15 mouse cellular contexts compared by ENCODE assay signal in the genomic region with DNA sequence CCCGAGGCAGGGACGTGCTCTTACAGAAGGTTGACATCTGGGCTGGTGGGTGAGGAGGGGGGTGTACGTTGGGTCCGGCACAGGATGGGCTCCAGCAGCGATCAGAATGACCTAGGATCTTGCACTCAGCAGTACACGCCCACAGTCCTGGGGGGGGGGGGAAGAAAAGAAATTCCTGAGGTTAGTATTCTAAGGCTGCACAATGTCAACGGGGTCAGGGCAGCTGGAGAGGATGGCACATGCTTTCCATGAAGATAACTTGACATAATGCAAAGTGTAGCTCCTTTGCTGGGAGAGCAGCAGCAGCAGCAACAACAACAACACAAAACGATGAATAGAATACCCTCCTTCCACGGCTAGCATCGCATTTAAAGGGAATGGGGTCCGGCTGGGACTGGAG. TPM values are rescaled to one million over a fixed set of nuclear protein-coding genes. Genes with fewer than 3 reads are reported as not detected.
DNase-seq lines count a peak whose midpoint lies in the region; ATAC-seq and TF ChIP-seq lines count a peak whose summit lies in the region.
"Had no signal": no experiment of that assay in that cellular context is flagged by ENCODE, and none has a peak within 500 bp of the region (broad histone marks: within the 10 kb centered on the region; RNA-seq: fewer than 3 reads in every experiment).

No protein-coding gene starts in this region.

- H3K9ac ChIP-seq in forebrain, embryonic 12.5 days: peak overlapping the region; percentile 63
- H3K9ac ChIP-seq in hindbrain, postnatal 0 days (replicated peaks; ENCODE audit: low read length): peak overlapping the region; percentile 63; the same call in 1 of the 2 replicates
- peak overlapping the region; percentile 75 for H3K9ac ChIP-seq in midbrain, postnatal 0 days (replicated peaks; ENCODE audit: low read length, poor library complexity, severe bottlenecking)
- H3K9ac ChIP-seq in intestine, embryonic 16.5 days (ENCODE audit: low read depth, low read length): no peak overlapping the region
- H3K9ac ChIP-seq: stomach, embryonic 15.5 days had no signal

- peak overlapping the region; percentile 49 for H3K4me3 ChIP-seq in cortical plate, adult 2 months (ENCODE audit: insufficient read depth, low read length)
- H3K4me3 ChIP-seq in forebrain, embryonic 12.5 days (replicated peaks): peak overlapping the region; percentile 54
- H3K4me3 ChIP-seq in hindbrain, postnatal 0 days (ENCODE audit: low read length): peak overlapping the region; percentile 47
- H3K4me3 ChIP-seq in midbrain, postnatal 0 days (ENCODE audit: low read depth, low read length): peak overlapping the region; percentile 68
- H3K4me3 ChIP-seq in intestine, embryonic 16.5 days (ENCODE audit: low read length): no peak overlapping the region
- H3K4me3 ChIP-seq: erythroblast, embryonic 14.5 days had no signal

- WGBS in forebrain, embryonic 12.5 days: 6% methylated on average over 11 of the region's 11 CpGs
- 11% methylated on average over 11 of the region's 11 CpGs for WGBS in hindbrain, postnatal 0 days
- 13% methylated on average over 11 of the region's 11 CpGs for WGBS in midbrain, postnatal 0 days
- WGBS in intestine, embryonic 16.5 days: 15% methylated on average over 11 of the region's 11 CpGs

- no peak for TF ChIP-seq CTCF in cortical plate, adult 2 months (IDR thresholded peaks at IDR 0.05; ENCODE audit: extremely low read depth, insufficient read depth, low read length)
- TF ChIP-seq CTCF in hindbrain, postnatal 0 days (IDR thresholded peaks at IDR 0.05; ENCODE audit: low read depth): no peak
- TF ChIP-seq CTCF in midbrain, postnatal 0 days (IDR thresholded peaks at IDR 0.05): no peak

- DNase-seq in hindbrain, postnatal 0 days (ENCODE audit: low spot score): no peak
- DNase-seq in midbrain, postnatal 0 days (ENCODE audit: low spot score): no peak
- DNase-seq in frontal cortex, postnatal 25 days (ENCODE audit: low spot score in 2 of 2): no peak
- DNase-seq in kidney, postnatal 36 days: no peak
- no peak for DNase-seq in right cerebral cortex, postnatal 14 days
- DNase-seq: cerebellum, adult 9-11 months; heart, postnatal 4 days; lung, adult 18-20 months had no signal

- no peak for ATAC-seq in forebrain, embryonic 12.5 days (ENCODE audit: low FRiP score)
- no peak for ATAC-seq in hindbrain, postnatal 0 days
- no peak for ATAC-seq in midbrain, postnatal 0 days (ENCODE audit: low FRiP score)
- no peak for ATAC-seq in intestine, embryonic 16.5 days

- no peaks in the 10 kb centered on the region for H3K9me3 ChIP-seq in forebrain, embryonic 12.5 days
- no peaks in the 10 kb centered on the region for H3K9me3 ChIP-seq in hindbrain, postnatal 0 days (ENCODE audit: low read length)
- no peaks in the 10 kb centered on the region for H3K9me3 ChIP-seq in midbrain, postnatal 0 days (ENCODE audit: low read length)
- no peaks in the 10 kb centered on the region for H3K9me3 ChIP-seq in intestine, embryonic 16.5 days (ENCODE audit: control insufficient read depth, low read length)
- H3K9me3 ChIP-seq: stomach, embryonic 15.5 days had no signal

- peak overlapping the region; percentile 85 for H3K4me2 ChIP-seq in forebrain, embryonic 12.5 days
- H3K4me2 ChIP-seq in hindbrain, postnatal 0 days (ENCODE audit: low read depth, low read length): peak overlapping the region; percentile 68
- H3K4me2 ChIP-seq in midbrain, postnatal 0 days (ENCODE audit: low read depth, low read length, poor library complexity, severe bottlenecking): peak overlapping the region; percentile 72
- no peak overlapping the region for H3K4me2 ChIP-seq in intestine, embryonic 16.5 days (ENCODE audit: low read depth, low read length)

- H3K27ac ChIP-seq in cortical plate, adult 2 months (ENCODE audit: insufficient read depth, low read length): no peak overlapping the region
- H3K27ac ChIP-seq in forebrain, embryonic 12.5 days: no peak overlapping the region
- no peak overlapping the region for H3K27ac ChIP-seq in hindbrain, postnatal 0 days
- H3K27ac ChIP-seq in midbrain, postnatal 0 days (ENCODE audit: low read depth, low read length): no peak overlapping the region
- no peak overlapping the region for H3K27ac ChIP-seq in intestine, embryonic 16.5 days (ENCODE audit: low read length)
- H3K27ac ChIP-seq: stomach, embryonic 15.5 days had no signal

- peaks cover 57% of the 10 kb centered on the region for H3K27me3 ChIP-seq in forebrain, embryonic 12.5 days
- H3K27me3 ChIP-seq in hindbrain, postnatal 0 days (ENCODE audit: insufficient read depth, low read length): peaks cover 16% of the 10 kb centered on the region; the same call in 1 of the 2 replicates
- H3K27me3 ChIP-seq in midbrain, postnatal 0 days (ENCODE audit: insufficient read depth, low read length): no peaks in the 10 kb centered on the region
- peaks cover 57% of the 10 kb centered on the region for H3K27me3 ChIP-seq in intestine, embryonic 16.5 days (replicated peaks; ENCODE audit: control insufficient read depth, insufficient read depth, low read length)
- H3K27me3 ChIP-seq: CH12.LX had no signal

- no peak for TF ChIP-seq POLR2A in cortical plate, adult 2 months (IDR thresholded peaks at IDR 0.05; ENCODE audit: extremely low read depth, insufficient read depth, low read length)

- H3K36me3 ChIP-seq in forebrain, embryonic 12.5 days (replicated peaks): no peaks in the 10 kb centered on the region
- no peaks in the 10 kb centered on the region for H3K36me3 ChIP-seq in hindbrain, postnatal 0 days (ENCODE audit: insufficient read depth, low read length)
- no peaks in the 10 kb centered on the region for H3K36me3 ChIP-seq in midbrain, postnatal 0 days (ENCODE audit: insufficient read depth, low read length)
- H3K36me3 ChIP-seq in intestine, embryonic 16.5 days (ENCODE audit: control insufficient read depth, insufficient read depth, low read length): no peaks in the 10 kb centered on the region
- H3K36me3 ChIP-seq: stomach, embryonic 15.5 days had no signal

- H3K4me1 ChIP-seq in cortical plate, adult 2 months (ENCODE audit: control insufficient read depth, insufficient read depth, low read length): no peaks in the 10 kb centered on the region
- H3K4me1 ChIP-seq in forebrain, embryonic 12.5 days: peaks cover 65% of the 10 kb centered on the region
- H3K4me1 ChIP-seq in hindbrain, postnatal 0 days (ENCODE audit: insufficient read depth, low read length): peaks cover 3% of the 10 kb centered on the region; the same call in 1 of the 2 replicates
- H3K4me1 ChIP-seq in midbrain, postnatal 0 days (ENCODE audit: insufficient read depth, low read length): peaks cover 10% of the 10 kb centered on the region; the same call in 1 of the 2 replicates
- peaks cover 32% of the 10 kb centered on the region for H3K4me1 ChIP-seq in intestine, embryonic 16.5 days (ENCODE audit: control insufficient read depth, insufficient read depth, low read length)

RNA-seq across cellular contexts. Expression of gene Pcdh8, which starts 3.5 kb away (rescaled TPM):
- 25.3 and 26.5 TPM in 2 replicates for polyA plus RNA-seq in cortical plate, adult 2 months (2012; rRNA removed)
- 26.5 and 26.7 TPM in 2 replicates for polyA plus RNA-seq in forebrain, embryonic 12.5 days (2016; fragmentation: Nextera tagmentation; extraction: Ambion mirVana)
- 103 and 128 TPM in 2 replicates for total RNA-seq in hindbrain, postnatal 0 days (2014; rRNA removed)
- polyA plus RNA-seq in hindbrain, postnatal 0 days (2015; fragmentation: Nextera tagmentation; extraction: Ambion mirVana): 25.9 and 30.1 TPM in 2 replicates
- total RNA-seq in midbrain, postnatal 0 days (2014; rRNA removed): 149 and 150 TPM in 2 replicates
- 49.3 and 50.2 TPM in 2 replicates for polyA plus RNA-seq in midbrain, postnatal 0 days (2015; fragmentation: Nextera tagmentation; extraction: Ambion mirVana)
- polyA plus RNA-seq in intestine, embryonic 16.5 days (2015; fragmentation: Nextera tagmentation; extraction: Ambion mirVana): 0.39 and 1.1 TPM in 2 replicates
- total RNA-seq: CH12.LX; megakaryocyte-erythroid progenitor cell, adult 5-6 weeks had no signal
- polyA plus RNA-seq: erythroblast, embryonic 14.5 days had no signal

Comparison
In these comparisons a context has a peak if more than half of its experiments do, and no peak if none do; other contexts are left out.
1. RNA of gene Pcdh8, which starts 3.5 kb away (polyA plus RNA-seq): 49.3 to 50.2 TPM in midbrain, postnatal 0 days, 25.9 to 30.1 TPM in hindbrain, postnatal 0 days, 26.5 to 26.7 TPM in forebrain, embryonic 12.5 days and 25.3 to 26.5 TPM in cortical plate, adult 2 months; 0.39 to 1.1 TPM in intestine, embryonic 16.5 days; every median in the first group is over 10 times any median in the second.